Mouse (Mus musculus): Measurements from ENCODE around the gene Stxbp2. TPM values are rescaled to one million over a fixed set of nuclear protein-coding genes. Genes with fewer than 3 reads are reported as not detected.

Gene Stxbp2
- polyA plus RNA-seq, 1 experiment from 2014 or later, result 114 TPM

GRCm38 (mm10) chr8:3679236-3679635 is 48.5 kb downstream of the Stxbp2 start:
- no peak for DNase-seq (ENCODE audit: low spot score)

DNA sequence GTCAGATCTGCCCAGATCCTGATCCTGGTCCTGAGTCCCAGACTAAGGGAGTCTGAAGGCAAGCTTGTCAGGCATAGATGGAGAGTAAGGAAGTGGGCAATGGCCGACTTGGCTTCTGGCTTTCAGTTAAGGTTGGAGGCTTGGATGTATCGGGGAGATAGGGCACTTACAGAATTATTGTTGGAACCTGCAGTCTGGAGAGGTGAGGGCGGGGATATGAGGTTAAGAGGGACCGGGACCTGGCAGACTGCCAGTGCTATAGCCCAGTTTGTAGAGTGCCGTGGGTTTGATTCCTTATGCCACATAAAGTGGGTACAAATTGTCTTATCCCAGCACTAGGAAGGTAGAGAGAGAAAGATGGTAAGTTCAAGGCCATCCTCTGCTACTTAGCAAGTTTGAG is 48.9 kb downstream of the Stxbp2 start:
- DNase-seq (ENCODE audit: low spot score), result no peak

GRCm38 (mm10) chr8:3682435-3682834 is 51.7 kb downstream of the Stxbp2 start:
- DNase-seq (ENCODE audit: low spot score), result no peak

DNA sequence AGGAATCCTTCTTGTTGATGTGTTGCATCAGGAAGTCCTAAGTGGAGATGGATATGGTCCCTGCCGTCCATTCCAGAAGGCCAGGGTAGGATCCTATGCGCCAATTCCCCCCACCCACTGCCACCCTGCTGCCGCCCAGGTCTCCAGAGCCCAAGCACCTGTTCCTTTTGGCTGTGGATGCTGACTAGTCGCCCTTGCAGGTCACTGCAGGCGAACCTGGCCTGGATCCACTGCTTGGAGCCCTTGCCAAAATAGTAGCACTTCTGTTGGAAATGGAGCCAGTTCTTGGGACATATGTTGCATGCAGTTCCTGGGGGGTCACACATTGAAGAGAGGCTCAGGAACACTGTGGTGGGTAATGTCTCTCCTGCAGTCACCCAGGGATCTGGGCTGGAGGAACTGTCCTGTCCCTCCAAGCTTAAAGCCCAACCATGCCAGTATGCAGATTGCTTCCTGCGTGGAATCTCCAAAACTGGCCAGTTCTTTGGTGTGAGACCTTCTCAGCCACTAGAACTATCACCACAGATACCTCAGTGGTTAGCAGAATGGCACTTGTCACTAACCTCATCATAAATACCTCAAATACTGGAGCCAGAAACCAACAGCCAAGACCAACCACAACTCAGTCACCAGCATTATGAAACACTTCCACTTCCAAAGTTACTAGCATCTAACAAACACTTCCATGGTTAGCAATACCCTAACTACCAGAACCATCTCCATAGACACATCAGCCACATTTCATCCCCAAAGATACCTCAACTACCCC is 52.8 kb downstream of the Stxbp2 start:
- DNase-seq (ENCODE audit: low spot score), result no peak

DNA sequence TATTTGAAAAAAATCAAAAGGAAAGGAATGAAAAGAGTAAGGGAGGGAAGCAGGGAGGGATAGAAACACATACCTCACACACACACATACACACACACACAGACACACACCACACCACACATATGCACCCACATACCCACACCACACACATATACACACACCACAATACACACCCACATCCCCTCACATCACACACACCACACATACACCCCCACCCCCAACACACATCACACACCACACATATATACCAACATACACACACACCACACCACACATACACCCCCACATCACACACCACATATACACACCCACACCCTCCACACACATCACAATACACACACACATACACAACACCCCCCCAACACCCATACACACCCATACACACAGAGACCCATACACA is 53.8 kb downstream of the Stxbp2 start:
- no peak for DNase-seq (ENCODE audit: low spot score)

DNA sequence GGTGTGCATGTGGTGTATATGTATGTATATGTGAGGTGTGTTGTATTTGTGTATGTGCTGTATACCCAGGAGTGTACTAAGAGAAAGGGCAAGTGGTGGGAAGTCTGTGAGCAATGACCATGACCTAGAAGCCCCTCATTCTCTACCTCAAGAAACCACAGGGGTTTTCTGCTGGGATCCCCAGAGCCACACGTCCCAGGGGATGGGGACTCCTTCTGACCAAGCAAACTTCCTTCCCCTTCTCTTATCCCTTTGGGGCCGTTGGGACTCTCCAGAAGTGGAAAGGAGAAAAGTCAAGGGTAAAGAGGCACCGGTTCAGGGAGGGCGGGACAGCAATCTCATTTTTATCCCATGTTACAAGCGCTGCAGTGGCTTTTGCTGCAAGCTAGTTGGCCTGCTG is 54.7 kb downstream of the Stxbp2 start:
- no peak for DNase-seq (ENCODE audit: low spot score)

DNA sequence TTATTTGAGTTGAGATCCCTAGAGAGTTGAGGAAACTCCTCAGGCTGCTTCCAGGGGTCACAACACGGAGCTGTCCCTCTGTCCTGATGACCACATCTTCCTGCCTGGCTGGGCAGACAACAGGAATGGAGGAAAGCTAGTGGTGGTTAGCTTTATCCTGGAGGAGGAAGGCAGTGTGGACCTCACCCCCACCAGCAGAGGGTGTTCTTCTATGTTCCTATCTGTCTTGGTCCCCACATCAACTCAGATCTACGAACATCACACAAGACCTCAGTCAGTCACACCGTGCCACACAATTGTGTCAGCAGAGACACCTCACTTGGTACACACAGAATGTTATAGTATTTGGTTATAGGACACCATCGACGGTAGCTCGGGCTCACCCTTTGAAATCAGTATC is 56.8 kb downstream of the Stxbp2 start:
- no peak for DNase-seq (ENCODE audit: low spot score)

- no peak for DNase-seq (ENCODE audit: low spot score)
Observed at GRCm38 (mm10) chr8:3690774-3691173, 60.0 kb downstream of the Stxbp2 start.

Other genes with a start within 250 kb of the Stxbp2 start
- 7.3 and 9.2 TPM in 2 replicates for gene Arhgef18, start 237.9 kb upstream of the Stxbp2 start, polyA plus RNA-seq (2015; fragmentation: Nextera tagmentation; extraction: Ambion mirVana)
- gene Pex11g, start 163.3 kb upstream of the Stxbp2 start, polyA plus RNA-seq (2015; fragmentation: Nextera tagmentation; extraction: Ambion mirVana), result 2.6 and 3.0 TPM in 2 replicates
- gene Tex45, start 160.1 kb upstream of the Stxbp2 start, polyA plus RNA-seq (2015; fragmentation: Nextera tagmentation; extraction: Ambion mirVana), result 0.10 TPM in 1 of 2 replicates, not detected in the other
- gene Zfp358, start 137.8 kb upstream of the Stxbp2 start, polyA plus RNA-seq (2015; fragmentation: Nextera tagmentation; extraction: Ambion mirVana), result 21.4 and 23.0 TPM in 2 replicates
- 28.4 and 32.3 TPM in 2 replicates for gene Mcoln1, start 130.5 kb upstream of the Stxbp2 start, polyA plus RNA-seq (2015; fragmentation: Nextera tagmentation; extraction: Ambion mirVana)
- gene Pnpla6, start 115.6 kb upstream of the Stxbp2 start, polyA plus RNA-seq (2015; fragmentation: Nextera tagmentation; extraction: Ambion mirVana), result 10.4 and 12.9 TPM in 2 replicates
- 0.19 TPM in 1 of 2 replicates, not detected in the other for gene C330021F23Rik, start 63.0 kb upstream of the Stxbp2 start, polyA plus RNA-seq (2015; fragmentation: Nextera tagmentation; extraction: Ambion mirVana)
- 0.81 and 1.1 TPM in 2 replicates for gene Camsap3, start 43.7 kb upstream of the Stxbp2 start, polyA plus RNA-seq (2015; fragmentation: Nextera tagmentation; extraction: Ambion mirVana)
- 62.2 and 64.3 TPM in 2 replicates for gene Xab2, start 9.6 kb upstream of the Stxbp2 start, polyA plus RNA-seq (2015; fragmentation: Nextera tagmentation; extraction: Ambion mirVana)
- 182 and 202 TPM in 2 replicates for gene Pet100, start 9.4 kb upstream of the Stxbp2 start, polyA plus RNA-seq (2015; fragmentation: Nextera tagmentation; extraction: Ambion mirVana)
- gene Pcp2, start 5.4 kb upstream of the Stxbp2 start, polyA plus RNA-seq (2015; fragmentation: Nextera tagmentation; extraction: Ambion mirVana), result 0.31 and 0.42 TPM in 2 replicates
- 1.0 and 1.5 TPM in 2 replicates for gene Retn, start 24.8 kb downstream of the Stxbp2 start, polyA plus RNA-seq (2015; fragmentation: Nextera tagmentation; extraction: Ambion mirVana)
- gene Mcemp1, start 34.8 kb downstream of the Stxbp2 start, polyA plus RNA-seq (2015; fragmentation: Nextera tagmentation; extraction: Ambion mirVana), result 0.78 and 0.88 TPM in 2 replicates
- gene Fcor, start 41.4 kb downstream of the Stxbp2 start, polyA plus RNA-seq (2015; fragmentation: Nextera tagmentation; extraction: Ambion mirVana), result 1.6 and 2.1 TPM in 2 replicates
- gene Trappc5, start 45.3 kb downstream of the Stxbp2 start, polyA plus RNA-seq (2015; fragmentation: Nextera tagmentation; extraction: Ambion mirVana), result 39.7 and 41.7 TPM in 2 replicates
- 0.31 and 0.37 TPM in 2 replicates for gene Fcer2a, start 63.2 kb downstream of the Stxbp2 start, polyA plus RNA-seq (2015; fragmentation: Nextera tagmentation; extraction: Ambion mirVana)
- gene Clec4g, start 89.7 kb downstream of the Stxbp2 start, polyA plus RNA-seq (2015; fragmentation: Nextera tagmentation; extraction: Ambion mirVana), result 0.10 and 0.18 TPM in 2 replicates
- gene Cd209a, start 118.0 kb downstream of the Stxbp2 start, polyA plus RNA-seq (2015; fragmentation: Nextera tagmentation; extraction: Ambion mirVana), result 1.1 and 1.3 TPM in 2 replicates
- gene Cd209e, start 223.4 kb downstream of the Stxbp2 start, polyA plus RNA-seq (2015; fragmentation: Nextera tagmentation; extraction: Ambion mirVana), result 0.22 and 0.29 TPM in 2 replicates
- gene Cd209d, start 247.6 kb downstream of the Stxbp2 start, polyA plus RNA-seq (2015; fragmentation: Nextera tagmentation; extraction: Ambion mirVana), result 0.46 TPM in 2 replicates